Mouse (Mus musculus): Measurements from ENCODE around the gene Sec14l4. TPM values are rescaled to one million over a fixed set of nuclear protein-coding genes. Genes with fewer than 3 reads are reported as not detected.

Sec14l4 gene
- total and polyA plus RNA-seq, 3 experiments, result 1.7 to 7.2 (median 3.2) TPM

DNA sequence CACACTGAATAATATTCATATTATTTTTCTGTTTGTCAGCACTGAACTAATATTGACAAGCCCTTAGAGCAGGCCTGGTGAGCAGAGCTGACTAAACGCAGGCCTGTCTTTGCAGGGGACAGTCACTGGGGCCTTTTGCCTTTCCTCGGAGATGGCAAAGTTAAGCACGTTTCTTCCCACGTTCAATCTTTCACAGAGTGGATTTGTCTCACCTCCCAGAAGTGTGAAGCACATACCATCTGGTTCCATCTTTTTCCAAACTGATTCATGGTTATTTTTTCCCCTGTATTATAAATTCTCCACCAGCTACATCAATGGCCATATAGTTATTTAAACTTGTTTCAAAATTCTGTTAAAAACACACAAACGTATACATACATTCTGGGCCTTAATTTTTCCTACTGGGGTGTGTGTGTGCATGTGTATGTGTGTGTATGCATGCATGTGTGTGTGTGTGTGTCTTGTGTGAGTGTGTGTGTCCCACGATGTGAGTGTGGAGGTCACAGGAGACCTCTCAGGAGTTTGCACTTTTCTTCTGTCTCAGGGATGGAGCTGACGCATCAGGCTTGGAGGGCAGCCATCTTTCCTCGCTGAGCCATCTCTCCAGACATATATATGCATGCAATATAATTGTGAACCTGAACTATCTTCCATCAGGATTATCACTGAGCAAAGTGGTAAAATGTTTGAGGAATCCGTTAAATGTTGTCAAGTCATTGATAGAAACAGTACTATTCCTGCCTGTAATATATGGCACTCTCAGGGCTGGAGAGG lies 3.5 kb upstream of the Sec14l4 start:
- DNase-seq, result no peak

DNA sequence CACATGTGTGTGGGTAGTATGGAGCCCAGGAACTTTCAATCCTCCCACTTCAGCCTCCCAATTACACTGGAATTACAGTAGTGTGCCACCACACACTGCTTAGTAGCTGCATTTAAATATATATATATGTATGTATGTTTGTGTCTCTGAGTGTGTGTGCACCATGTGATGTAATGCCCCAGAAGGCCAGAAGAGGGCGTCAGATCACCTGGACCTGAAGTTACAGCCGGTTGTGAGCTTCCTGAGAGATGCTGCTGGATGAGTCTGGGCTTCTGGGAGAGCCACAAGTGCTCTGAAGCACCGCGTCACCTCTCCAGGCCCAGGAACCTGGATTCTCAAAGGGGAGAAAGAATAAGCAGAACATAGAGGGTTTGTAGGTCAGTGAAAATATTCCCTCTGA lies 1.9 kb upstream of the Sec14l4 start:
- no peak for DNase-seq

DNA sequence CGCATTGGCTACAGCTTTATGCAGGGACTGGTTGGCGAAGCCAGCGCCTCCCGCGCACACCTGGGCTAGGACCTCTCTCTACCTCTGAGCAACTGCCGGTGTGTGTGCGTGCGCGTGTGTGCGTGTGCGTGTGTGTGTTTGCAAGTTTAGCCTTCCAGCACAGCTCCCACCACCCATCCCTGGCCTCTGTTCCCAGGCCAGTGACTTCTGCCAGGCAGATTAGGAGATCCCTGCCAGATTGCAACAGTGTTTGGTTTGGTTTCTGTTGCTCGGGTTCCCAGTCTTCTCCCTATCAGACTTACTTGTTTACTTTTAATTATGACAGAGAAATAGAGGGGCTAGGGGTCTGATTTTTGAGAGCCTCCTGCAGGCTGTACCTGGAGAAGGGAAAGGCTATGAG lies 699 bp downstream of the Sec14l4 start:
- peak; percentile 35 for DNase-seq

DNA sequence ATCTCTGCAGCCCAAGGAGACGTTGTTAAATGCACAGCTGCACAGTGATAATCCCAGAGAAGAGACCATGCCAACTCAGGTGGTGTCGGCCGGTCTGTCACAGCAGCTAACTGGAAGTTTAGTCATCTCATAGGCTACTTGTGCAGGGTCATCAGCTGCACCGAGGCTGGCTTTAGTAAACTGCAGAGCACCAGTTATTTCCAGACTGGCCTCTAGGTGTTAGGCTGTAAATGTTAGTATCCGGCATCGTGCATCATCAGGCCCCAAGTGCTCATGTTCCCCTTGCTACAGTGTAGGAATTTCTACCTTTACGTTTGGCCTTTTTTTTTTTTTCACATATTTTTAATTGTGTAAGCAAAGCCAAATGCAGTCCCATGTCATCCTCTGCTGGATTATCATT lies 2.2 kb downstream of the Sec14l4 start:
- DNase-seq, result no peak

GRCm38 (mm10) chr11:4034169-4034568 lies 2.9 kb downstream of the Sec14l4 start:
- DNase-seq, result no peak

GRCm38 (mm10) chr11:4035116-4035892 lies 4.0 kb downstream of the Sec14l4 start:
- no peak for DNase-seq

DNA sequence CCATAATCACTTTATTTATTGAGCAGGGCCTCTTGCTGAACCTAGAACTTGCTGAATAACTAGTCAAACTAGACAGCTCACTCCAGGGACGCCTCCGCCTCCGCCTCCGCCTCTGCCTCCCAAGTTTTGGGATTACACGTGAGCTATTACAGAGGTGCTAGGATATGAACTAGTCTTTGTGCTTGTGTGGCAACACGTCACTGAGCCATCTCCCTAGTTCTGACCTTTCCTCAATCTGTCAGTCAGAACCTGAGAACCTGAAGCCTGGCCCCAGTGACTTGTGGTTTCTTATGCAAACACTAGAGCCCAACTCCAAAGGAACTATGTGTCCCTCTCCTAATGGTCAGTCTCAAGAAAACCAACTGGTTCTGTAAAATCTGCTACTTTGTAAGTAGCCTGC lies 4.7 kb downstream of the Sec14l4 start:
- DNase-seq, result no peak

DNA sequence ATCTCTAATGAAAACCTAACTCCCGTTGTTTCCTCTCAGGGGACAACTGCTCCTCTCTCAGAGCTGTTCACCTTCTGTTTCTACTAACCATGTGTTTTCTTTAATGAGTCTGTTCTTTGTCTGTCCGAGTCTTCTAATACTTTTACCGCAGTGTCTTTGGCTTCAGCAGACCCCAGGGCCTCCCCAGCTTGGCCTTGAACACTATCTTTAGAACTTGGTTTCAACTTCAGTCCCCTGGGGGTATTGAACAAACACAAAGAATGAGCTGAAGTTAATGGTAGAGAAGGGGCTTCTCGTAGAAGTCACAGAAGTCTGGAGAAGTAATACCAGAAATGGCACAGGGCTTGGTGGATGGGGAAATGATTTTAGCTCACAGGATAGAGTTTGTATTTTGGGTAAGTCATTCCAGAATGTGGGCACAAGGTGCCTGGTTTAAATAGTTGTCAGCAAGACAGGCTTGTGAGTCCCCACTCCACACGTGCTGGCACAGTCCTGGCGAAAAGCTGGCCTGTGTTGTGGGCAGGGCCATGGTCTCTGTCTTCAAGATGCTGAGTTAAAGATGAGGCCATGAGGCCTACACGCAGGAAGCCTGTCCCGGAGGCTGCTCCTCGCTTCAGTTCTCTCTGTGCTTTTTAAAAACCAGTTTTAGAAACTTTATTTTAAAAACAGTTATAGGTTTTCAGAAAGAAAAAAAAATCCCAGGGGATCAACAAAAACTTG lies 5.3 kb downstream of the Sec14l4 start:
- no peak for DNase-seq

- no peak for DNase-seq
These were observed 8.7 kb downstream of the Sec14l4 start for GRCm38 (mm10) chr11:4039951-4040350.

DNA sequence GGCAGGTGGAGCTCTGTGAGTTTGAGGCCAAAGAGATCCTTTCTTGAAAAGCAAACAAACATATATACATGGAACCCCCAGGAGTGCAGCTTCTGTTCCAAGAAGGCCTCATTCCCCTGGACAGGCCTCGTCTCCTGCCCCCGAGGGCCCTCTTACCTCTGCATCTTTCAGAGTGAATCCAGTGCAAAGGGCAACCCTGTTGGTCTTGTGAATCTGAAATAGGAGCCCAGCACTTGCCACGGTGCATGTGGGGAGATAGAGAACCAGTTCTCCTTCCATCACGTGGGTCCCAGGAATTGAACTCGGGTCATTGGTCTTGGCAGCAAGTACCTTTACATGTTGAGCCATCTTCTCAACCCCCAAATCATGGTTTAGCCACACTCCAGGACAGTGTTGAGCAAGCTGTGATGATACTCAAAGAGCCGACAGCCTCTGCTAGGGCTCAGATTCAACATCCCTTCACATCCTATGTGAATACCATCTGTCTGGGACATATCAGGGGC lies 9.9 kb downstream of the Sec14l4 start:
- no peak for DNase-seq

- no peak for DNase-seq
These were observed 11.8 kb downstream of the Sec14l4 start for GRCm38 (mm10) chr11:4043081-4043480.

- no peak for DNase-seq
These were observed 15.3 kb downstream of the Sec14l4 start for GRCm38 (mm10) chr11:4046526-4046925.

GRCm38 (mm10) chr11:4047766-4048165 lies 16.5 kb downstream of the Sec14l4 start:
- DNase-seq, result peak; percentile 19

- DNase-seq, result no peak
These were observed 17.2 kb downstream of the Sec14l4 start for GRCm38 (mm10) chr11:4048438-4048837.

- peak; percentile 62 for DNase-seq
These were observed 22.3 kb downstream of the Sec14l4 start for GRCm38 (mm10) chr11:4053586-4053985.

- no peak for DNase-seq
These were observed 29.8 kb downstream of the Sec14l4 start for GRCm38 (mm10) chr11:4060866-4061575.

- no peak for DNase-seq
These were observed 31.3 kb downstream of the Sec14l4 start for GRCm38 (mm10) chr11:4062523-4062922.

DNA sequence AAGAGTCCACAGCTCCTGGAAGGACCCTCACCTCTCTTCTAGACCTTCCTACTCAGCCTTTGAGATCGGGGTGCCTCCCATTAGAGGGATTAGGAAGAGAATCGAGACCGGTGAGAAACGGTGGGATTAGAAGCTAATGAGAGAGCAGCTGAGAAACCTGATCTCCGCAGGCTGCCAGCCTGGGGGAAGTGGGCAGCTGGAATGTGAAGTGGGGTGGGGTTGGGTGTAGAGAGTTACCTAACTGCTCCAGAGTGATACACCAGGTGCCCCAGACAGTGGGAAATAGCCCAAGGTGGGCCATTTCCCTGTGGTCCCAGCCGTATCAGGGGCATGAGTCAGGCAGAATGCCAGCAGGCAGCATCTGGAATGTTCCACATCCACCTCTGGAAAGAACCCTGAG lies 31.7 kb downstream of the Sec14l4 start:
- DNase-seq, result no peak

GRCm38 (mm10) chr11:4064627-4065122 lies 33.4 kb downstream of the Sec14l4 start, which contains the start of gene Sec14l3:
TSS of gene Sec14l3 (plus strand) at chr11:4064841.
- no peak for DNase-seq

DNA sequence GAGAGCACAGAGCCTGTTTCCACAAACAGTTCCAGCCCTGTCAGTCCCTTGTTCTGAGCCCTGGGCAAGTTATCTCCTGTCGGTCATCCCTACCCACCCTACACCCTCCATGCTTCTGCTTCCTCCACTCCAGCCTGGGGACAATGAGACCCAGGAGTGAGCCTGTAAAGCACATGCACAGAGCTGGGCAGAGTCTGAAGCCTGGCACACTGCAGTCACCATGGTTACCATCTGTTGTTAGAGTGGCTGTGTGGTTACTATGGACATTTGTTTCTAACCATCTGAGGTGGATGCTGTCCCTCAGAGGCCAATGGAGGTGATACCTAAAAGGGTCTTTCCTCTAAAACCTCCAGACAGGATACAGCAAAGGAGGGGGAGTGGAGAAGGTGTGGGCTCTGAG lies 38.4 kb downstream of the Sec14l4 start:
- no peak for DNase-seq

DNA sequence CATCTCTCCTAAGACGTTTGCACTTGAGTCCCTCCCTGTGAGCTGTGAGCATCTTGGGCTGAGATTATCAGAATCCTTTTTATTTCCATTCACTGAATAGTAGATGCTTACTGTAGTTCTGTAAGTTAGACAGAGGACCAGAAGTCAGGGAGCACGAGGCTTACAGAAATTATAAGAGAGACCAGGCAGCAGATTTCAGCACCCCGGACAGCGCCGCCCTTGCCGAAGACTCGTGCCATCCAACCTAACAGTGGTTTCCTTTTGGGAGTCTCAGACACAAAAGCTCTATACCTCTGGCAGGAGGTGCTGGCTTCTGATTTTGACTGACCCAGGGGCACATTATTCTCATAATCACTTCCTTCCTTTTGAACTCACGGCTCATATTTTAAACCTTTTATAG lies 45.4 kb downstream of the Sec14l4 start:
- DNase-seq, result peak; percentile 50

Data from adrenal gland, adult 2 months (tissue).